Mouse (Mus musculus): ENCODE measurements around the gene Map3k9. TPM values are rescaled to one million over a fixed set of nuclear protein-coding genes. Genes with fewer than 3 reads are reported as not detected.

Map3k9 gene
- polyA plus RNA-seq, 2 experiments: 0.02 to 0.04 TPM

GRCm38 (mm10) chr12:81765386-81765785 lies 15.6 kb downstream of the Map3k9 start:
- H3K36me3 ChIP-seq (replicated peaks; ENCODE audit: control insufficient read depth, insufficient read depth, low read depth): no peaks in the 10 kb centered on the region
- WGBS (ENCODE audit: insufficient replicate concordance): 68% methylated on average over 6 of the region's 6 CpGs
- ATAC-seq (ENCODE audit: insufficient read depth) (no peak), DNase-seq (ENCODE audit: low read depth in 3 of 3, low spot score in 3 of 3) (no peak)
- TF ChIP-seq CTCF (IDR thresholded peaks at IDR 0.05; ENCODE audit: low read depth) (no peak), EP300 (IDR thresholded peaks at IDR 0.05; ENCODE audit: low read depth) (no peak)
- H3K4me1 ChIP-seq (replicated peaks; ENCODE audit: control insufficient read depth in 2 of 2, insufficient read depth in 2 of 2, low read length in 1 of 2): no peaks in the 10 kb centered on the region
- H3K27me3 ChIP-seq (ENCODE audit: control insufficient read depth, insufficient read depth, low read length): no peaks in the 10 kb centered on the region
- H3K27ac ChIP-seq: no peak overlapping the region
- no peak overlapping the region for H3K4me2 ChIP-seq (ENCODE audit: low read depth)
- no peak overlapping the region for H3K4me3 ChIP-seq (ENCODE audit: insufficient read depth in 1 of 2, low read depth in 2 of 2, low read length in 2 of 2)
- no peak overlapping the region for H3K9ac ChIP-seq (replicated peaks)
- no peaks in the 10 kb centered on the region for H3K9me3 ChIP-seq (ENCODE audit: control insufficient read depth, low read length)

- Histone ChIP-seq H3K4me2 (ENCODE audit: low read depth) (no peak overlapping the region), H3K4me1 (replicated peaks; ENCODE audit: control insufficient read depth in 2 of 2, insufficient read depth in 2 of 2, low read length in 1 of 2) (no peaks in the 10 kb centered on the region), H3K27ac (no peak overlapping the region), H3K9me3 (ENCODE audit: control insufficient read depth, low read length) (no peaks in the 10 kb centered on the region), H3K4me3 (ENCODE audit: insufficient read depth in 1 of 2, low read depth in 2 of 2, low read length in 2 of 2) (no peak overlapping the region), H3K36me3 (replicated peaks; ENCODE audit: control insufficient read depth, insufficient read depth, low read depth) (no peaks in the 10 kb centered on the region), H3K27me3 (ENCODE audit: control insufficient read depth, insufficient read depth, low read length) (no peaks in the 10 kb centered on the region), H3K9ac (replicated peaks) (no peak overlapping the region)
- TF ChIP-seq CTCF (IDR thresholded peaks at IDR 0.05; ENCODE audit: low read depth): no peak
- TF ChIP-seq EP300 (IDR thresholded peaks at IDR 0.05; ENCODE audit: low read depth): no peak
- ATAC-seq (ENCODE audit: insufficient read depth) (no peak), DNase-seq (ENCODE audit: low read depth in 3 of 3, low spot score in 3 of 3) (no peak)
- WGBS (ENCODE audit: insufficient replicate concordance): 68% methylated on average over 5 of the region's 5 CpGs
Measured at GRCm38 (mm10) chr12:81764370-81764769, 16.6 kb downstream of the Map3k9 start.

- no peaks in the 10 kb centered on the region for H3K27me3 ChIP-seq (ENCODE audit: control insufficient read depth, insufficient read depth, low read length)
- TF ChIP-seq EP300 (IDR thresholded peaks at IDR 0.05; ENCODE audit: low read depth): no peak
- TF ChIP-seq CTCF (IDR thresholded peaks at IDR 0.05; ENCODE audit: low read depth): no peak
- no peak overlapping the region for H3K27ac ChIP-seq
- H3K9ac ChIP-seq (replicated peaks): no peak overlapping the region
- H3K4me1 ChIP-seq (replicated peaks; ENCODE audit: control insufficient read depth in 2 of 2, insufficient read depth in 2 of 2, low read length in 1 of 2): peaks cover 0 to 6% of the 10 kb centered on the region in 2 experiments; a peak in 1 of 4 replicates
- no peaks in the 10 kb centered on the region for H3K36me3 ChIP-seq (replicated peaks; ENCODE audit: control insufficient read depth, insufficient read depth, low read depth)
- no peak for ATAC-seq (ENCODE audit: insufficient read depth)
- no peak overlapping the region for H3K4me3 ChIP-seq (ENCODE audit: insufficient read depth in 1 of 2, low read depth in 2 of 2, low read length in 2 of 2)
- WGBS (ENCODE audit: insufficient replicate concordance): 15% methylated on average over 7 of the region's 7 CpGs
- no peak overlapping the region for H3K4me2 ChIP-seq (ENCODE audit: low read depth)
- no peaks in the 10 kb centered on the region for H3K9me3 ChIP-seq (ENCODE audit: control insufficient read depth, low read length)
- no peak for DNase-seq (ENCODE audit: low read depth in 3 of 3, low spot score in 3 of 3)
Measured at GRCm38 (mm10) chr12:81754651-81755050, 26.3 kb downstream of the Map3k9 start.

- H3K9me3 ChIP-seq (ENCODE audit: control insufficient read depth, low read length): no peaks in the 10 kb centered on the region
- no peak for TF ChIP-seq CTCF (IDR thresholded peaks at IDR 0.05; ENCODE audit: low read depth)
- TF ChIP-seq EP300 (IDR thresholded peaks at IDR 0.05; ENCODE audit: low read depth): no peak
- no peaks in the 10 kb centered on the region for H3K27me3 ChIP-seq (ENCODE audit: control insufficient read depth, insufficient read depth, low read length)
- H3K4me1 ChIP-seq (replicated peaks; ENCODE audit: control insufficient read depth in 2 of 2, insufficient read depth in 2 of 2, low read length in 1 of 2): peaks cover 0 to 6% of the 10 kb centered on the region in 2 experiments; a peak in 1 of 4 replicates
- no peak overlapping the region for H3K27ac ChIP-seq
- H3K4me2 ChIP-seq (ENCODE audit: low read depth): no peak overlapping the region
- no peaks in the 10 kb centered on the region for H3K36me3 ChIP-seq (replicated peaks; ENCODE audit: control insufficient read depth, insufficient read depth, low read depth)
- no peak overlapping the region for H3K9ac ChIP-seq (replicated peaks)
- DNase-seq (ENCODE audit: low read depth in 3 of 3, low spot score in 3 of 3): no peak
- ATAC-seq (ENCODE audit: insufficient read depth): no peak
- 34% methylated on average over 4 of the region's 4 CpGs for WGBS (ENCODE audit: insufficient replicate concordance)
- H3K4me3 ChIP-seq (ENCODE audit: insufficient read depth in 1 of 2, low read depth in 2 of 2, low read length in 2 of 2): no peak overlapping the region
Measured at GRCm38 (mm10) chr12:81751116-81751515, 29.9 kb downstream of the Map3k9 start.

GRCm38 (mm10) chr12:81748918-81749317 lies 32.1 kb downstream of the Map3k9 start:
- no peak overlapping the region for H3K4me3 ChIP-seq (ENCODE audit: insufficient read depth in 1 of 2, low read depth in 2 of 2, low read length in 2 of 2)
- no peak for DNase-seq (ENCODE audit: low read depth in 3 of 3, low spot score in 3 of 3)
- H3K9ac ChIP-seq (replicated peaks): no peak overlapping the region
- no peak for TF ChIP-seq CTCF (IDR thresholded peaks at IDR 0.05; ENCODE audit: low read depth)
- TF ChIP-seq EP300 (IDR thresholded peaks at IDR 0.05; ENCODE audit: low read depth): no peak
- no peaks in the 10 kb centered on the region for H3K36me3 ChIP-seq (replicated peaks; ENCODE audit: control insufficient read depth, insufficient read depth, low read depth)
- 53% methylated on average over 3 of the region's 3 CpGs for WGBS (ENCODE audit: insufficient replicate concordance)
- H3K9me3 ChIP-seq (ENCODE audit: control insufficient read depth, low read length): no peaks in the 10 kb centered on the region
- no peaks in the 10 kb centered on the region for H3K27me3 ChIP-seq (ENCODE audit: control insufficient read depth, insufficient read depth, low read length)
- peaks cover 0 to 5% of the 10 kb centered on the region in 2 experiments; a peak in 1 of 4 replicates for H3K4me1 ChIP-seq (replicated peaks; ENCODE audit: control insufficient read depth in 2 of 2, insufficient read depth in 2 of 2, low read length in 1 of 2)
- H3K4me2 ChIP-seq (ENCODE audit: low read depth): no peak overlapping the region
- H3K27ac ChIP-seq: no peak overlapping the region
- no peak for ATAC-seq (ENCODE audit: insufficient read depth)
